Mouse (Mus musculus) intestine, embryonic 14.5 days (tissue): ENCODE measurements around the gene Dnajb13. TPM values are rescaled to one million over a fixed set of nuclear protein-coding genes. Genes with fewer than 3 reads are reported as not detected.

Experiments
- ATAC-seq: fragments of 200-750 bp; cut with Nextera tagmentation; replicated peaks from 2 replicates; pipeline ENCODE4 v1.8.0; 2017; ENCODE audit warnings: low read depth, moderate number of reproducible peaks, moderate TSS enrichment, moderate library complexity; ENCODE audit not compliant: low FRiP score, low TSS enrichment
- DNase-seq: peaks from one replicate; pipeline ENCODE4 v3.0.0-alpha.2; 2018; ENCODE audit warnings: low spot score
- H3K27ac ChIP-seq: fragments of 300-500 bp; sonication (generic); 2 replicates; pipeline ENCODE4 v1.5.1; 2014; ENCODE audit warnings: low read depth, mild to moderate bottlenecking, control low read depth
- H3K27me3 ChIP-seq: fragments of 300-500 bp; sonication (generic); replicated peaks from 2 replicates; pipeline ENCODE4 v1.6.1; 2014; ENCODE audit warnings: low read length, control low read depth; ENCODE audit not compliant: control insufficient read depth, insufficient read depth
- H3K36me3 ChIP-seq: fragments of 300-500 bp; sonication (generic); 2 replicates; pipeline ENCODE4 v1.6.1; 2014; ENCODE audit warnings: low read length, control low read depth; ENCODE audit not compliant: control insufficient read depth, insufficient read depth
- H3K4me1 ChIP-seq: fragments of 300-500 bp; sonication (generic); replicated peaks from 2 replicates; pipeline ENCODE4 v1.6.1; 2014; ENCODE audit warnings: low read length, control low read depth, mixed read lengths; ENCODE audit not compliant: control insufficient read depth, insufficient read depth
- H3K4me2 ChIP-seq: fragments of 300-500 bp; sonication (generic); 2 replicates; pipeline ENCODE4 v1.6.1; 2014; ENCODE audit warnings: low read length
- H3K4me3 ChIP-seq: fragments of 300-500 bp; sonication (generic); 2 replicates; pipeline ENCODE4 v1.5.1; 2014; ENCODE audit warnings: low read depth, low read length, control low read depth, mixed read lengths
- H3K9ac ChIP-seq: fragments of 300-500 bp; sonication (generic); 2 replicates; pipeline ENCODE4 v1.6.1; 2014; ENCODE audit warnings: mild to moderate bottlenecking, low read length
- H3K9me3 ChIP-seq: fragments of 300-500 bp; sonication (generic); 2 replicates; pipeline ENCODE4 v1.6.1; 2016; ENCODE audit warnings: low read length, control low read depth; ENCODE audit not compliant: control insufficient read depth
- WGBS: fragments of 180-500 bp; shearing (Covaris S2); extraction: QIAGEN DNeasy Blood & Tissue Kit; methylation state at CpG from one replicate; pipeline ENCODE4 v1.1.7; 2014; 5-methylcytosine and 5-hydroxymethylcytosine counted together
- polyA plus RNA-seq: library from polyadenylated mRNA; unstranded; fragments of >200 nt; fragmentation: Nextera tagmentation; extraction: Ambion mirVana; gene quantifications from 2 replicates; pipeline ENCODE4 v1.2.1, GENCODE M21; 2014

Dnajb13 gene
- polyA plus RNA-seq, 1 experiment from 2014 or later: 0.24 TPM

DNA sequence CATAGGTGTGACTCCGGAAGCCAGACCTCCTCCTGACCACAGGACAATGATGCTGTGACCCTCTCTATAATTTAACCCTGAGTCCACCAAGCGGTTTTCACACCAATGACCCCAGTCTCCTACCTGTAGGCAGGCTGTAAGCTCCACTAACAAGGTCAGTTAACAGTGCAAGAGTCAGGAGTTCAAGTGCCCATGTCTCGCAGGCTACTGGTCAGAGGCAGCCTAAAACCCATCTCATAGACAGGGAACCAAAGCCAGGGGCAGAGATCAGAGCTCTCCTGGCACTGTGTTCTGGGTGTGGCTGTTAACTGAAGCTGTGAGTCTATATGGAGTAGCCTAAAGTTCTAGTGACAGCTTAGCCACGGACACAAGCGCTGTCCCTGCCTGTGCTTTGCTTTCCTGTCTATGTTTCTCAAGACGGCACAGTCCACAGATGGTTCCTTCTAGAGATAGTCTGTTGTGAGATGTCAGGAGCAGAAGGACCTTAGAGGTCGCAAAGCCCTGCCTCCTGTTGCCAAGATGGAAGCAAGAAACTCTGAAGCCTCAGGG lies 12.3 kb downstream of the Dnajb13 start:
- no peaks in the 10 kb centered on the region for H3K4me1 ChIP-seq
- H3K27me3 ChIP-seq: no peaks in the 10 kb centered on the region
- H3K9me3 ChIP-seq: no peaks in the 10 kb centered on the region
- ATAC-seq: no peak
- H3K9ac ChIP-seq: no peak overlapping the region
- DNase-seq: no peak
- peaks cover 18% of the 10 kb centered on the region for H3K36me3 ChIP-seq
- 79% methylated on average over 7 of the region's 7 CpGs for WGBS
- no peak overlapping the region for H3K4me2 ChIP-seq
- H3K27ac ChIP-seq: no peak overlapping the region
- H3K4me3 ChIP-seq: no peak overlapping the region

DNA sequence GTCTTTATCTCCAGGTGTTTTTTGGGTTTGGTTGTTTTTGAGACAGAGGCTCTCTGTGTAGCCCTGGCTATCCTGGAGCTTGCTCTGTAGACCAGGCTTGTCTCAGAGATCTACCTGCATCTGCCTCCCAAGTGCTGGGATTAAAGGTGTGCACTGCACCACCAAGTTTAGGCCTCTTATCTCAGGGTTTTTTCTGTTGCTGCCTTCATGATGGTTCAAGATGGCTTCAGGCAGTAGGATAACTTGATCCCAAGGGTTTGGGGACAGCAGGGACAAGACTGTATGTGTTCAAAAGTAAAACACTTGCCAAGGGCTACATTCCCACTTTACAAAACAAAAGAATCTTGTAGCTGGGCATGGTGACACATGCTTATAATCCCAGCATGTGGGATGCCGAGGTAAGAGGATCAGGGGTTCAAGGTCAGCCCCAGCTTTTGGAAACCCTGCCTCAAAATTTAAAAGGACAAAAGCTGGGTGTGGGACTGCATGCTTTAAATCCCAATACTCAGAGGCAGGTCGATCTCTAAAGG lies 12.9 kb downstream of the Dnajb13 start:
- Histone ChIP-seq H3K4me2 (no peak overlapping the region), H3K9ac (no peak overlapping the region), H3K27me3 (no peaks in the 10 kb centered on the region), H3K4me3 (no peak overlapping the region), H3K27ac (no peak overlapping the region), H3K9me3 (no peaks in the 10 kb centered on the region), H3K36me3 (peaks cover 23% of the 10 kb centered on the region), H3K4me1 (no peaks in the 10 kb centered on the region)
- WGBS: 58% methylated on average over 2 of the region's 2 CpGs
- no peak for DNase-seq
- ATAC-seq: no peak

GRCm38 (mm10) chr7:100501027-100501843 lies 13.5 kb downstream of the Dnajb13 start:
- ATAC-seq (no peak), DNase-seq (no peak)
- H3K4me1 ChIP-seq: peaks cover 4% of the 10 kb centered on the region
- no peak overlapping the region for H3K9ac ChIP-seq
- 72% methylated on average over 6 of the region's 6 CpGs for WGBS
- no peak overlapping the region for H3K27ac ChIP-seq
- no peaks in the 10 kb centered on the region for H3K9me3 ChIP-seq
- no peak overlapping the region for H3K4me3 ChIP-seq
- H3K27me3 ChIP-seq: no peaks in the 10 kb centered on the region
- no peak overlapping the region for H3K4me2 ChIP-seq
- H3K36me3 ChIP-seq: peaks cover 26% of the 10 kb centered on the region

- ATAC-seq (no peak), DNase-seq (no peak)
- Histone ChIP-seq H3K4me2 (no peak overlapping the region), H3K27me3 (no peaks in the 10 kb centered on the region), H3K36me3 (peaks cover 26% of the 10 kb centered on the region), H3K4me1 (peaks cover 12% of the 10 kb centered on the region), H3K27ac (no peak overlapping the region), H3K4me3 (no peak overlapping the region), H3K9me3 (no peaks in the 10 kb centered on the region), H3K9ac (no peak overlapping the region)
- WGBS: 72% methylated on average over 16 of the region's 16 CpGs
Measured at GRCm38 (mm10) chr7:100500276-100500977, 14.3 kb downstream of the Dnajb13 start.

- no peak overlapping the region for H3K4me2 ChIP-seq
Measured at GRCm38 (mm10) chr7:100499465-100499864, 15.3 kb downstream of the Dnajb13 start.

GRCm38 (mm10) chr7:100497982-100498381 lies 16.8 kb downstream of the Dnajb13 start:
- H3K36me3 ChIP-seq: peaks cover 26% of the 10 kb centered on the region

More at GRCm38 (mm10) chr7:100499465-100499864, 15.3 kb downstream of the Dnajb13 start:
- ATAC-seq: no peak
- Histone ChIP-seq H3K9ac (no peak overlapping the region), H3K4me1 (peaks cover 20% of the 10 kb centered on the region), H3K36me3 (peaks cover 26% of the 10 kb centered on the region), H3K27ac (no peak overlapping the region), H3K4me3 (no peak overlapping the region), H3K9me3 (no peaks in the 10 kb centered on the region), H3K27me3 (no peaks in the 10 kb centered on the region)
- no peak for DNase-seq

GRCm38 (mm10) chr7:100497402-100497801 lies 17.4 kb downstream of the Dnajb13 start:
- no peak for DNase-seq
- WGBS: 80% methylated on average over 4 of the region's 4 CpGs
- Histone ChIP-seq H3K36me3 (peaks cover 26% of the 10 kb centered on the region), H3K27me3 (no peaks in the 10 kb centered on the region), H3K4me1 (peaks cover 36% of the 10 kb centered on the region), H3K4me2 (no peak overlapping the region), H3K9me3 (no peaks in the 10 kb centered on the region), H3K27ac (no peak overlapping the region), H3K4me3 (no peak overlapping the region), H3K9ac (no peak overlapping the region)
- ATAC-seq: no peak

More at GRCm38 (mm10) chr7:100497982-100498381, 16.8 kb downstream of the Dnajb13 start:
- WGBS: 89% methylated on average over 13 of the region's 13 CpGs
- H3K9me3 ChIP-seq: no peaks in the 10 kb centered on the region
- H3K27me3 ChIP-seq: no peaks in the 10 kb centered on the region
- DNase-seq: no peak
- H3K9ac ChIP-seq: no peak overlapping the region
- no peak overlapping the region for H3K4me3 ChIP-seq
- H3K4me2 ChIP-seq: no peak overlapping the region
- ATAC-seq: no peak
- H3K27ac ChIP-seq: no peak overlapping the region
- H3K4me1 ChIP-seq: peaks cover 31% of the 10 kb centered on the region

- ATAC-seq (no peak), DNase-seq (no peak)
- no peak overlapping the region for H3K4me3 ChIP-seq
- no peak overlapping the region for H3K4me2 ChIP-seq
- H3K27ac ChIP-seq: no peak overlapping the region
- no peaks in the 10 kb centered on the region for H3K9me3 ChIP-seq
- H3K9ac ChIP-seq: no peak overlapping the region
- no peaks in the 10 kb centered on the region for H3K27me3 ChIP-seq
- H3K4me1 ChIP-seq: peaks cover 39% of the 10 kb centered on the region
- H3K36me3 ChIP-seq: peaks cover 26% of the 10 kb centered on the region
- 97% methylated on average over 9 of the region's 9 CpGs for WGBS
Measured at GRCm38 (mm10) chr7:100496791-100497190, 18.0 kb downstream of the Dnajb13 start.
